In genomic region chr14:47188475-47188847, GRCm38 (mm10) we compare ENCODE assay signal across 8 mouse cellular contexts. TPM values are rescaled to one million over a fixed set of nuclear protein-coding genes. Genes with fewer than 3 reads are reported as not detected.
DNase-seq lines count a peak whose midpoint lies in the region; ATAC-seq and TF ChIP-seq lines count a peak whose summit lies in the region.

No protein-coding gene starts in this region.

- no peak for DNase-seq in heart, adult 8-10 months (ENCODE audit: low spot score)
- peak; percentile 59 for DNase-seq in MEL (ENCODE audit: low read depth, low spot score)
- no peak for DNase-seq in hindbrain, embryonic 10.5 days (ENCODE audit: low spot score)
- DNase-seq in midbrain, embryonic 10.5 days (ENCODE audit: low spot score), result no peak
- no peak for DNase-seq in left cerebral cortex, adult 8-10 months (ENCODE audit: low spot score in 2 of 2)
- DNase-seq in spleen, adult 18-20 months, result no peak
- DNase-seq in gastrocnemius, adult 8-10 months (ENCODE audit: low spot score in 2 of 2), result no peak

- peaks cover 12% of the 10 kb centered on the region for H3K4me1 ChIP-seq in heart, embryonic 13.5 days
- H3K4me1 ChIP-seq in MEL (ENCODE audit: control insufficient read depth in 1 of 2, insufficient read depth in 2 of 2, low read length in 2 of 2), result peaks cover 6 to 11% of the 10 kb centered on the region in 2 experiments
- peaks cover 11% of the 10 kb centered on the region for H3K4me1 ChIP-seq in hindbrain, embryonic 10.5 days (replicated peaks)
- H3K4me1 ChIP-seq in midbrain, embryonic 10.5 days, result peaks cover 10% of the 10 kb centered on the region

- no peak for TF ChIP-seq EP300 in MEL (IDR thresholded peaks at IDR 0.05; ENCODE audit: low read depth in 1 of 2, low read length in 2 of 2)

- no peak for TF ChIP-seq POLR2A in MEL (IDR thresholded peaks at IDR 0.05; ENCODE audit: control insufficient read depth in 1 of 2, insufficient read depth in 1 of 2, low read depth in 1 of 2, low read length in 2 of 2, poor library complexity in 1 of 2)

- H3K9me3 ChIP-seq in heart, embryonic 13.5 days, result no peaks in the 10 kb centered on the region
- no peaks in the 10 kb centered on the region for H3K9me3 ChIP-seq in MEL (replicated peaks; ENCODE audit: insufficient read depth, low read length)
- no peaks in the 10 kb centered on the region for H3K9me3 ChIP-seq in hindbrain, embryonic 10.5 days
- no peaks in the 10 kb centered on the region for H3K9me3 ChIP-seq in midbrain, embryonic 10.5 days (replicated peaks)

- peaks cover 12% of the 10 kb centered on the region for H3K79me2 ChIP-seq in MEL (ENCODE audit: control insufficient read depth, insufficient read depth, low read length, poor library complexity)

- peak; percentile 18; the same call in 1 of the 2 replicates for ATAC-seq in heart, embryonic 13.5 days (ENCODE audit: extremely low read depth, insufficient number of reproducible peaks, low FRiP score, low TSS enrichment)

- no peak overlapping the region for H3K27ac ChIP-seq in heart, embryonic 13.5 days (replicated peaks)
- peak overlapping the region; percentile 55 for H3K27ac ChIP-seq in MEL (ENCODE audit: control insufficient read depth, low read depth, low read length)
- H3K27ac ChIP-seq in hindbrain, embryonic 10.5 days, result peak overlapping the region; percentile 73; the same call in 1 of the 2 replicates
- H3K27ac ChIP-seq in midbrain, embryonic 10.5 days (replicated peaks), result peak overlapping the region; percentile 63; the same call in 1 of the 2 replicates

- H3K4me2 ChIP-seq in heart, embryonic 13.5 days, result peak overlapping the region; percentile 99

- no peak for TF ChIP-seq CTCF in MEL (IDR thresholded peaks at IDR 0.05 in 2 of 3, conservative IDR thresholded peaks at IDR 0.05 in 1 of 3; ENCODE audit: control insufficient read depth in 1 of 3, insufficient read depth in 1 of 3, low read depth in 2 of 3, low read length in 3 of 3, poor library complexity in 1 of 3, severe bottlenecking in 1 of 3)

- H3K4me3 ChIP-seq in heart, embryonic 13.5 days, result peak overlapping the region; percentile 72
- peak overlapping the region; percentile 76 to 90 for H3K4me3 ChIP-seq in MEL (ENCODE audit: control insufficient read depth in 1 of 2, insufficient read depth in 1 of 2, low read depth in 2 of 2, low read length in 2 of 2)
- peak overlapping the region; percentile 89 for H3K4me3 ChIP-seq in hindbrain, embryonic 10.5 days
- peak overlapping the region; percentile 87 for H3K4me3 ChIP-seq in midbrain, embryonic 10.5 days

- WGBS in heart, embryonic 13.5 days, result 2% methylated on average over 16 of the region's 16 CpGs
- under 1% methylated on average over 16 of the region's 16 CpGs for WGBS in hindbrain, embryonic 10.5 days
- 3% methylated on average over 16 of the region's 16 CpGs for WGBS in midbrain, embryonic 10.5 days

- H3K27me3 ChIP-seq in heart, embryonic 13.5 days (replicated peaks), result peaks cover 22% of the 10 kb centered on the region
- no peaks in the 10 kb centered on the region for H3K27me3 ChIP-seq in MEL (ENCODE audit: control insufficient read depth in 1 of 2, insufficient read depth in 2 of 2, low read length in 2 of 2)
- H3K27me3 ChIP-seq in hindbrain, embryonic 10.5 days (ENCODE audit: insufficient read depth, poor library complexity, severe bottlenecking), result peaks cover 27% of the 10 kb centered on the region
- H3K27me3 ChIP-seq in midbrain, embryonic 10.5 days (ENCODE audit: low read depth, poor library complexity, severe bottlenecking), result peaks cover 25% of the 10 kb centered on the region

- peak overlapping the region; percentile 82 for H3K9ac ChIP-seq in heart, embryonic 13.5 days
- peak overlapping the region; percentile 85 for H3K9ac ChIP-seq in MEL (ENCODE audit: control insufficient read depth, low read depth, low read length, poor library complexity, severe bottlenecking)

- H3K36me3 ChIP-seq in heart, embryonic 13.5 days, result no peaks in the 10 kb centered on the region
- peaks cover 0 to 12% of the 10 kb centered on the region in 2 experiments; a peak in 2 of 4 replicates for H3K36me3 ChIP-seq in MEL (ENCODE audit: control insufficient read depth in 1 of 2, insufficient read depth in 2 of 2, low read length in 2 of 2)
- H3K36me3 ChIP-seq in hindbrain, embryonic 10.5 days, result no peaks in the 10 kb centered on the region
- H3K36me3 ChIP-seq in midbrain, embryonic 10.5 days, result no peaks in the 10 kb centered on the region

- TF ChIP-seq RAD21 in MEL (IDR thresholded peaks at IDR 0.05; ENCODE audit: low read depth, low read length), result no peak

TF ChIP-seq in MEL, 35 proteins besides CTCF, POLR2A, EP300 and RAD21:
- TF ChIP-seq TAL1 (IDR thresholded peaks at IDR 0.05; ENCODE audit: low read length) (no peak), MXI1 (IDR thresholded peaks at IDR 0.05; ENCODE audit: low read depth, low read length) (peak; percentile 33; the same call in 1 of the 2 replicates)

RNA-seq across cellular contexts. Expression of gene Gch1, which starts 0.8 kb away (rescaled TPM):
- polyA plus RNA-seq in heart, embryonic 13.5 days (2015; fragmentation: Nextera tagmentation; extraction: Ambion mirVana), result 5.4 and 5.5 TPM in 2 replicates
- total RNA-seq in heart, adult 8-10 months (2022), result 1 to 10 TPM; 5.5 to 6.8 (median 6.4) TPM
- total RNA-seq in MEL (2012; rRNA removed), result 4.4 and 8.6 TPM in 2 replicates
- 1 to 10 TPM in 1 of 2 experiments, not detected in 1; 6.6 TPM for polyA plus RNA-seq in MEL (2012; ENCODE audit: insufficient read depth in 1 of 2, insufficient read length in 2 of 2, low read depth in 1 of 2, low replicate concordance in 2 of 2, missing spikeins in 1 of 2)
- 0.98 and 1.2 TPM in 2 replicates for polyA plus RNA-seq in hindbrain, embryonic 10.5 days (2016; fragmentation: Nextera tagmentation; extraction: Ambion mirVana)
- polyA plus RNA-seq in midbrain, embryonic 10.5 days (2016; fragmentation: Nextera tagmentation; extraction: Ambion mirVana), result 1.4 and 2.2 TPM in 2 replicates
- 1 to 10 TPM in 2 of 4 experiments, under 1 TPM in 2; 0.63 to 1.1 (median 1.0) TPM for total RNA-seq in left cerebral cortex, adult 8-10 months (2022)
- 1 to 10 TPM; 1.7 to 2.6 (median 2.4) TPM for total RNA-seq in gastrocnemius, adult 8-10 months (2022)
